Mouse (Mus musculus): ENCODE results near the gene Chchd1. TPM values are rescaled to one million over a fixed set of nuclear protein-coding genes. Genes with fewer than 3 reads are reported as not detected.

The Chchd1 gene
- polyA plus RNA-seq, 1 experiment: 151 TPM

GRCm38 (mm10) chr14:20725660-20726339 is 23.0 kb downstream of the Chchd1 start:
- no peak overlapping the region for H3K4me3 ChIP-seq (ENCODE audit: low read depth, low read length)
- H3K9ac ChIP-seq (ENCODE audit: low read depth, poor library complexity, severe bottlenecking): no peak overlapping the region
- H3K27ac ChIP-seq (ENCODE audit: insufficient read depth, low read length): no peak overlapping the region
- TF ChIP-seq EP300 (IDR thresholded peaks at IDR 0.05; ENCODE audit: insufficient read depth, low read depth, low read length) (no peak), CTCF (IDR thresholded peaks at IDR 0.05; ENCODE audit: low read depth, low read length) (no peak)
- no peaks in the 10 kb centered on the region for H3K36me3 ChIP-seq (ENCODE audit: control insufficient read depth, insufficient read depth, low read length, poor library complexity, severe bottlenecking)
- H3K27me3 ChIP-seq (ENCODE audit: control insufficient read depth, insufficient read depth, low read length, poor library complexity, severe bottlenecking): no peaks in the 10 kb centered on the region
- H3K4me1 ChIP-seq (ENCODE audit: control insufficient read depth, insufficient read depth, low read length): no peaks in the 10 kb centered on the region
- H3K9me3 ChIP-seq (replicated peaks; ENCODE audit: control insufficient read depth, insufficient read depth, low read length, poor library complexity, severe bottlenecking): no peaks in the 10 kb centered on the region

GRCm38 (mm10) chr14:20729871-20730270 is 27.1 kb downstream of the Chchd1 start:
- Histone ChIP-seq H3K36me3 (ENCODE audit: control insufficient read depth, insufficient read depth, low read length, poor library complexity, severe bottlenecking) (no peaks in the 10 kb centered on the region), H3K4me3 (ENCODE audit: low read depth, low read length) (peak overlapping the region; percentile 30; the same call in 1 of the 2 replicates), H3K9me3 (replicated peaks; ENCODE audit: control insufficient read depth, insufficient read depth, low read length, poor library complexity, severe bottlenecking) (no peaks in the 10 kb centered on the region), H3K27me3 (ENCODE audit: control insufficient read depth, insufficient read depth, low read length, poor library complexity, severe bottlenecking) (no peaks in the 10 kb centered on the region), H3K9ac (ENCODE audit: low read depth, poor library complexity, severe bottlenecking) (no peak overlapping the region), H3K27ac (ENCODE audit: insufficient read depth, low read length) (no peak overlapping the region), H3K4me1 (ENCODE audit: control insufficient read depth, insufficient read depth, low read length) (no peaks in the 10 kb centered on the region)
- no peak for TF ChIP-seq POLR2A (IDR thresholded peaks at IDR 0.05; ENCODE audit: insufficient read depth, low read length)
- TF ChIP-seq CTCF (IDR thresholded peaks at IDR 0.05; ENCODE audit: low read depth, low read length): no peak
- no peak for TF ChIP-seq EP300 (IDR thresholded peaks at IDR 0.05; ENCODE audit: insufficient read depth, low read depth, low read length)

- TF ChIP-seq EP300 (IDR thresholded peaks at IDR 0.05; ENCODE audit: insufficient read depth, low read depth, low read length) (no peak), CTCF (IDR thresholded peaks at IDR 0.05; ENCODE audit: low read depth, low read length) (no peak), POLR2A (IDR thresholded peaks at IDR 0.05; ENCODE audit: insufficient read depth, low read length) (no peak)
- Histone ChIP-seq H3K4me3 (ENCODE audit: low read depth, low read length) (no peak overlapping the region), H3K36me3 (ENCODE audit: control insufficient read depth, insufficient read depth, low read length, poor library complexity, severe bottlenecking) (no peaks in the 10 kb centered on the region), H3K27me3 (ENCODE audit: control insufficient read depth, insufficient read depth, low read length, poor library complexity, severe bottlenecking) (no peaks in the 10 kb centered on the region), H3K4me1 (ENCODE audit: control insufficient read depth, insufficient read depth, low read length) (no peaks in the 10 kb centered on the region), H3K9ac (ENCODE audit: low read depth, poor library complexity, severe bottlenecking) (no peak overlapping the region), H3K9me3 (replicated peaks; ENCODE audit: control insufficient read depth, insufficient read depth, low read length, poor library complexity, severe bottlenecking) (no peaks in the 10 kb centered on the region), H3K27ac (ENCODE audit: insufficient read depth, low read length) (no peak overlapping the region)
These were observed 28.2 kb downstream of the Chchd1 start for GRCm38 (mm10) chr14:20730853-20731602.

- TF ChIP-seq EP300 (IDR thresholded peaks at IDR 0.05; ENCODE audit: insufficient read depth, low read depth, low read length) (no peak), POLR2A (IDR thresholded peaks at IDR 0.05; ENCODE audit: insufficient read depth, low read length) (no peak), CTCF (IDR thresholded peaks at IDR 0.05; ENCODE audit: low read depth, low read length) (no peak)
- H3K27me3 ChIP-seq (ENCODE audit: control insufficient read depth, insufficient read depth, low read length, poor library complexity, severe bottlenecking): no peaks in the 10 kb centered on the region
- H3K4me1 ChIP-seq (ENCODE audit: control insufficient read depth, insufficient read depth, low read length): no peaks in the 10 kb centered on the region
- no peak overlapping the region for H3K27ac ChIP-seq (ENCODE audit: insufficient read depth, low read length)
- no peaks in the 10 kb centered on the region for H3K36me3 ChIP-seq (ENCODE audit: control insufficient read depth, insufficient read depth, low read length, poor library complexity, severe bottlenecking)
- H3K9ac ChIP-seq (ENCODE audit: low read depth, poor library complexity, severe bottlenecking): peak overlapping the region; percentile 70
- H3K9me3 ChIP-seq (replicated peaks; ENCODE audit: control insufficient read depth, insufficient read depth, low read length, poor library complexity, severe bottlenecking): no peaks in the 10 kb centered on the region
- H3K4me3 ChIP-seq (ENCODE audit: low read depth, low read length): peak overlapping the region; percentile 55
These were observed 30.5 kb downstream of the Chchd1 start for GRCm38 (mm10) chr14:20733041-20733951.

GRCm38 (mm10) chr14:20733952-20734774 is 31.4 kb downstream of the Chchd1 start, which contains the start of gene Ndst2:
TSS of gene Ndst2 (minus strand) at chr14:20734562.
- Histone ChIP-seq H3K4me3 (ENCODE audit: low read depth, low read length) (peak within 1 kb of the TSS; percentile 55), H3K9ac (ENCODE audit: low read depth, poor library complexity, severe bottlenecking) (peak within 1 kb of the TSS; percentile 70), H3K9me3 (replicated peaks; ENCODE audit: control insufficient read depth, insufficient read depth, low read length, poor library complexity, severe bottlenecking) (no peaks in the 10 kb centered on the region), H3K27ac (ENCODE audit: insufficient read depth, low read length) (no peak within 1 kb of the TSS), H3K27me3 (ENCODE audit: control insufficient read depth, insufficient read depth, low read length, poor library complexity, severe bottlenecking) (no peaks in the 10 kb centered on the region), H3K4me1 (ENCODE audit: control insufficient read depth, insufficient read depth, low read length) (no peaks in the 10 kb centered on the region), H3K36me3 (ENCODE audit: control insufficient read depth, insufficient read depth, low read length, poor library complexity, severe bottlenecking) (peaks cover 4% of the 10 kb centered on the region)
- TF ChIP-seq EP300 (IDR thresholded peaks at IDR 0.05; ENCODE audit: insufficient read depth, low read depth, low read length): no peak
- TF ChIP-seq CTCF (IDR thresholded peaks at IDR 0.05; ENCODE audit: low read depth, low read length): no peak
- TF ChIP-seq POLR2A (IDR thresholded peaks at IDR 0.05; ENCODE audit: insufficient read depth, low read length): no peak

All from ES-Bruce4 (cell line).